Mouse (Mus musculus) intestine, postnatal 0 days (tissue): ENCODE results near the gene Lrmp. TPM values are rescaled to one million over a fixed set of nuclear protein-coding genes. Genes with fewer than 3 reads are reported as not detected.
"Not testable (repeated sequence)": the region's sequence is repeated elsewhere in the genome, so short reads cannot be mapped to it uniquely, and the experiment has no call there.

Experiments
- ATAC-seq: fragments of 200-750 bp; cut with Nextera tagmentation; 2 replicates; pipeline ENCODE4 v1.8.0; 2017; ENCODE audit warnings: mild to moderate bottlenecking, moderate TSS enrichment, moderate library complexity
- H3K27ac ChIP-seq: fragments of 300-500 bp; sonication (generic); 2 replicates; pipeline ENCODE4 v1.5.1; 2014; ENCODE audit warnings: mild to moderate bottlenecking, low read depth, low read length, moderate library complexity
- H3K27me3 ChIP-seq: fragments of 300-500 bp; sonication (generic); replicated peaks from 2 replicates; pipeline ENCODE4 v1.6.1; 2014; ENCODE audit warnings: low read length, mixed read lengths; ENCODE audit not compliant: control insufficient read depth, insufficient read depth
- H3K36me3 ChIP-seq: fragments of 300-500 bp; sonication (generic); 2 replicates; pipeline ENCODE4 v1.6.1; 2014; ENCODE audit warnings: mild to moderate bottlenecking, moderate library complexity; ENCODE audit not compliant: control insufficient read depth, insufficient read depth
- H3K4me1 ChIP-seq: fragments of 300-500 bp; sonication (generic); replicated peaks from 2 replicates; pipeline ENCODE4 v1.6.1; 2014; ENCODE audit warnings: antibody characterized with exemption, low read length, mixed read lengths; ENCODE audit not compliant: control insufficient read depth, insufficient read depth
- H3K4me2 ChIP-seq: fragments of 300-500 bp; sonication (generic); replicated peaks from 2 replicates; pipeline ENCODE4 v1.6.1; 2014; ENCODE audit warnings: low read depth, mild to moderate bottlenecking, moderate library complexity
- H3K4me3 ChIP-seq: fragments of 300-500 bp; sonication (generic); 2 replicates; pipeline ENCODE4 v1.5.1; 2014; ENCODE audit warnings: low read depth, low read length
- H3K9ac ChIP-seq: fragments of 300-500 bp; sonication (generic); 2 replicates; pipeline ENCODE4 v1.6.1; 2014; ENCODE audit warnings: mild to moderate bottlenecking, low read depth, low read length
- H3K9me3 ChIP-seq: fragments of 300-500 bp; sonication (generic); 2 replicates; pipeline ENCODE4 v1.6.1; 2016; ENCODE audit warnings: mixed run types; ENCODE audit not compliant: control insufficient read depth
- CTCF ChIP-seq: sonication (generic); IDR thresholded peaks from 2 replicates; pipeline ENCODE4 v1.5.1; 2016; ENCODE audit warnings: low read depth, mild to moderate bottlenecking, control low read depth, antibody characterized with exemption, moderate library complexity
- WGBS: fragments of 180-500 bp; shearing (Covaris S2); extraction: QIAGEN DNeasy Blood & Tissue Kit; methylation state at CpG from one replicate; pipeline ENCODE4 v1.1.7; 2014; 5-methylcytosine and 5-hydroxymethylcytosine counted together
- polyA plus RNA-seq: library from polyadenylated mRNA; unstranded; fragments of >200 nt; fragmentation: Nextera tagmentation; extraction: Ambion mirVana; gene quantifications from 2 replicates; pipeline ENCODE4 v1.2.1, GENCODE M21; 2015

Gene Lrmp
- polyA plus RNA-seq, 1 experiment from 2014 or later, result 1.1 TPM

DNA sequence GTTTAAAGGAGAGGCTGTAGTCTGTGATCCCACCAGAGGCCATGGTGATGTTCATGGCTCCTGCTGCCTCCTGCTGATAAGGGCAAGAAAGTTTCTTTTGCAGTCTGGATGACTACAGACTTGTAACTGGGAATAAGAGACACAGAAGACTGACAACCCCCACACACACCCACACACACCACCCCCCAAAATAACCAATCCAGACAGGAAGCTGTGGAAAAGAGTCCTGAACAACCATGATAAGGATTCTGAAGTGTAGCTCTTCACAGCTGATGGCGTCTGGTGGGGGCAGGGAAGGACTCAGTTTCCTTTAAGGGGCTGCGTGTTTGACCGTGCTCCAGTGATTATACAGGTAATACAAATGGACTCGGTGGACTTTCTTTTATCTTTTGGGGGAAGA, 26.1 kb upstream of the Lrmp start:
- H3K4me3 ChIP-seq, result no peak overlapping the region
- WGBS, result 82% methylated on average over 4 of the region's 4 CpGs
- ATAC-seq, result no peak
- TF ChIP-seq CTCF, result no peak
- H3K9ac ChIP-seq, result no peak overlapping the region
- 0 out of 2 replicates have a peak, but pooled peaks cover 2% of the 10 kb centered on the region for H3K27me3 ChIP-seq
- H3K4me1 ChIP-seq, result no peaks in the 10 kb centered on the region
- no peak overlapping the region for H3K4me2 ChIP-seq
- no peaks in the 10 kb centered on the region for H3K9me3 ChIP-seq
- no peak overlapping the region for H3K27ac ChIP-seq
- no peaks in the 10 kb centered on the region for H3K36me3 ChIP-seq

DNA sequence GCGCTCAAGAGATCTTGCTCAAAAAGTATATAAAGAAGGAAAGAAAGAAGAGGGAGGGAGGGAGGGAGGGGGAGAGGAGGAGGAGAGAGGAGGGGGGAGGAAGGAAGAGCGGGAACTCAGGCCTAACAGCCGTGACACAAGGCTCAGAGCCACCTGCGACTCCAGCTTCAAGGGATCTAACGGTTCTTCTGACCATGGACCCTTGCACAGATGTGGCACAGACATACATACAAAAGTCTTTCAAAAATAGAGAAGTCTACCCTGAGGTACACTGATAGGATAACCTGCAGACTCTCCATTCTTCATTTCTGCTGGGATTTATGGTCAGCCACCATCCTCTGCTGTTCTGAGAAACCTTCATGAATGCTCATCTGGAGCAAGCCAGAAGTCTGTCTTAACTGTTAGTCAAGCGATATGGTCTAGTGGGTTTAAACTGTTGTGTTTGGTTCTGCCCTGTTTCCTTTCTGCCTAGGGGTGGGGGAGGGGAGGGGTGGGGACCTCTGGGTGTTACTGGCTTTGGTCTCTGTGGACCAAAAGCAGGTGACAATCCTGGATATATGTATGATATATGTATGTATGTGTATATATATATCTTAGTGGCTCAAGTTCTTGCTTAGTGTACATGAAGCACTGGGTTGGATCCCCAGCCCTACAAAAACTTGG, 25.1 kb upstream of the Lrmp start:
- WGBS, result 76% methylated on average over 6 of the region's 6 CpGs
- Histone ChIP-seq H3K4me2 (no peak overlapping the region), H3K27me3 (0 out of 2 replicates have a peak, but pooled peaks cover 2% of the 10 kb centered on the region), H3K9me3 (no peaks in the 10 kb centered on the region), H3K4me1 (no peaks in the 10 kb centered on the region), H3K36me3 (no peaks in the 10 kb centered on the region), H3K9ac (no peak overlapping the region), H3K27ac (no peak overlapping the region), H3K4me3 (no peak overlapping the region)
- TF ChIP-seq CTCF, result no peak
- ATAC-seq, result no peak

DNA sequence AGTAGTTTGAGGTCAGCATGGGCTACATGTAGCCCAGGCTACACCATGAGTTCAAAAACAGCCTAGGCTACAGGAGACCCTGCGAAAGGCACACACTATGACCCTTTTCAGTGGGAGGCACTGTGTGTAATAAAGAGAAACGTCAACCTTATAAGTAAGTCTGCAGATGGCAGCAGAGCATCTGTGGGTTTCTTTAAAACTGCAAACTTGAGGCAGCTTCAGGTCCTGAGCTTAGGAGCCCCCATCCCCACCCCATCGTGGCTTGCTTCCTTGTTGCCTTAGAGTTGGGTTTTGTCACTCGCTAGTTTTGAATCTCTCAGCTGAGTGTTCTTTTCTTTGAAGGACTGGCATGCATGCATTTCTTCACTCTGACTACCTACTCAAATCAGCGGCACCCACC, 24.5 kb upstream of the Lrmp start:
- WGBS, result 70% methylated on average over 5 of the region's 5 CpGs
- Histone ChIP-seq H3K36me3 (no peaks in the 10 kb centered on the region), H3K27ac (no peak overlapping the region), H3K9ac (no peak overlapping the region), H3K4me3 (no peak overlapping the region), H3K4me2 (no peak overlapping the region), H3K27me3 (0 out of 2 replicates have a peak, but pooled peaks cover 2% of the 10 kb centered on the region), H3K4me1 (no peaks in the 10 kb centered on the region), H3K9me3 (no peaks in the 10 kb centered on the region)
- peak; percentile 18; the same call in 1 of the 2 replicates for TF ChIP-seq CTCF
- no peak for ATAC-seq

DNA sequence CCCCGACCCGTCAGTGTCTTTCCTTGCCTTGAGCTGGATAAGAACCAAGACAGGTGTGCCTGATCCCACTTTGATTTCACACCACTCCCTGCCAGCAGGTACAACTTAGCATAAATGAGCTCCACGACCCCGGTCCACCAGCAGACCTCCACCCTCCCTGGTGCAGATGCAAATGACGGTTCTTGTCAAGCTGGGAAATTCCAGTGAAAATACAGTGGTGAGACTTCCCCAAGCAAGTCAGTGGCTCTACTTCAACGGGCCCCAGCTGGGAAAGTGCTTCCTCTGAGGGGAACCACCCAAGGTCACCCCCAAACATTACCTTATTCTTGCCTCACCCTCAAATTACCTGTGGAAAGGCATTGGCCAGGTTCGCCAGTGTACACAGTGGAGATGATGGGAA, 23.5 kb upstream of the Lrmp start:
- no peak for ATAC-seq
- H3K36me3 ChIP-seq, result no peaks in the 10 kb centered on the region
- 73% methylated on average over 7 of the region's 7 CpGs for WGBS
- H3K27me3 ChIP-seq, result 0 out of 2 replicates have a peak, but pooled peaks cover 2% of the 10 kb centered on the region
- H3K4me3 ChIP-seq, result no peak overlapping the region
- no peaks in the 10 kb centered on the region for H3K4me1 ChIP-seq
- H3K4me2 ChIP-seq, result no peak overlapping the region
- TF ChIP-seq CTCF, result no peak
- no peak overlapping the region for H3K27ac ChIP-seq
- no peaks in the 10 kb centered on the region for H3K9me3 ChIP-seq
- no peak overlapping the region for H3K9ac ChIP-seq

DNA sequence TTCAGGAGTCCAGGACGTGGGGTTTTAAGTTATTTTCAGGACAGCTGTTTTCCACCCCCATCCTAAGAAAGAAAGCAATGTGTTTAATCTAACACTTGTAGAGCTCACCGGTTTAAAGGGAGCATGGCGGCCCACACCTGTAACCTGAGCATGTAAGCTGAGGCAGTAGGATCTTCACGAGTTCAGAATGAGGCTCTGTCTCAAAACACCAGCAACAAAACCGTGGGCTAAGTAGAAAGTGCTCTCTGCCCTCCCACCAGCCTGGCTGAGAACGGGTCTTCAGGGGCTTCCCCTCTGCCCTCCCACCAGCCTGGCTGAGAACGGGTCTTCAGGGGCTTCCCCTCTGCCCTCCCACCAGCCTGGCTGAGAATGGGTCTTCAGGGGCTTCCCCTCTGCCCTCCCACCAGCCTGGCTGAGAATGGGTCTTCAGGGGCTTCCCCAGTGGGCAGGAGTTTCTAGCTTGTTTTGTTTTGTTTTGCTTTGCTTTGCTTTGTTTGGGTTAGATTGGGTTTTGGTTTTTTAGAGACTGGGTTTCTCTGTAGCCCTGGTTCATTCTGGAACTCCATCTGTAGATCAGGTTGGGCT, 22.3 kb upstream of the Lrmp start:
- not testable (repeated sequence) for H3K27me3 ChIP-seq, H3K4me1 ChIP-seq, ATAC-seq, H3K36me3 ChIP-seq, H3K27ac ChIP-seq, H3K4me2 ChIP-seq, H3K9ac ChIP-seq, H3K4me3 ChIP-seq, H3K9me3 ChIP-seq
- WGBS, result 62% methylated on average over 7 of the region's 7 CpGs

DNA sequence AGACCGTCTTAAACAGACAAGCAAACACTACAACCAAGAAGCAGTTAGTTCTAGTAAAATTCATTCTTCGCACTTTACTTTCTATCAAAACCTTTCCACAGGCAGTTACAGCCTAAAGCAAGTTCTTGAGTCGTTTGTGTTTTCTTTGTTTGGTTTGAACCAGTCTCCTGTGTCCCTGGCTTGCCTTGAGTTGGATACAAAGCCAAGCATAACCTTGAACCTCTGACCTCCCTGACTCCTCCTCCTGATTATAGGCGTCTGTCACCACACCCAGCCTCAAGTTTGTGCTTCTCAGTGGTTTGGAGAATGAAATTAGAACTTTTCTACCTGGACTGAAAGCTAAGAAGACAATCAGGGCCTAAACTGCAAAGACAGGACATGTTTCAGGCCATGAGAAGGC, 21.0 kb upstream of the Lrmp start:
- TF ChIP-seq CTCF, result no peak
- no peaks in the 10 kb centered on the region for H3K9me3 ChIP-seq
- H3K4me3 ChIP-seq, result no peak overlapping the region
- H3K4me2 ChIP-seq, result no peak overlapping the region
- no peak for ATAC-seq
- 70% methylated on average over 4 of the region's 4 CpGs for WGBS
- no peaks in the 10 kb centered on the region for H3K4me1 ChIP-seq
- H3K9ac ChIP-seq, result no peak overlapping the region
- no peaks in the 10 kb centered on the region for H3K36me3 ChIP-seq
- H3K27ac ChIP-seq, result no peak overlapping the region
- 0 out of 2 replicates have a peak, but pooled peaks cover 2% of the 10 kb centered on the region for H3K27me3 ChIP-seq
